Mouse (Mus musculus): Measurements from ENCODE around the gene Usp30.

DNA sequence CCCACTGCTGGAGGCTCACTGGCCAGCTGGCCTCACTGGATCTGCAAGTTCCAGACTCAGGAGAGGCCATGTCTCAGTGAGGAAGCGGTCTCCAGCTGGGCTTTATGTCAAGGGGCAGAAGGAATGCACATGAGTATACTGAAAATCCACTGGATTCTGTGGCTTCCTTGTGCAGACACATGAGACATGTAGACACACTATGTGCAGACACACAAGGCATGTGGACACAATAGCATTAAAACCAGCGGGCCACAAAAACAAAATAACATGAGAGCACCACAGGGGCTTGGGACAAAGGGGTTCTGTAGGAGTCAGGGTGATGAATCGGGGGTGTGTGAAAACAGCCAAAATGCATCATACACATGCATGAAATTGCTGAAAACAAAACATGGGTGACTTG, 60.7 kb downstream of the Usp30 start:
- TF ChIP-seq CTCF (IDR thresholded peaks at IDR 0.05; ENCODE audit: extremely low read depth, insufficient read depth, low read length) (no peak), POLR2A (IDR thresholded peaks at IDR 0.05; ENCODE audit: extremely low read depth, insufficient read depth, low read length) (no peak)
